Mouse (Mus musculus) lung, adult 2 months (tissue): Measurements from ENCODE around the gene Csn3.

ENCODE experiments used
- CTCF ChIP-seq: fragments of 200-500 bp; IDR thresholded peaks from 2 replicates; pipeline ENCODE4 v1.5.1; 2011; ENCODE audit warnings: mild to moderate bottlenecking, low read length, control low read depth; ENCODE audit not compliant: insufficient read depth
- POLR2A ChIP-seq: fragments of 200-500 bp; IDR thresholded peaks from 2 replicates; pipeline ENCODE4 v1.6.1; 2011; ENCODE audit warnings: low read depth, mild to moderate bottlenecking, control low read depth, low read length, borderline replicate concordance; ENCODE audit errors: extremely low read depth

DNA sequence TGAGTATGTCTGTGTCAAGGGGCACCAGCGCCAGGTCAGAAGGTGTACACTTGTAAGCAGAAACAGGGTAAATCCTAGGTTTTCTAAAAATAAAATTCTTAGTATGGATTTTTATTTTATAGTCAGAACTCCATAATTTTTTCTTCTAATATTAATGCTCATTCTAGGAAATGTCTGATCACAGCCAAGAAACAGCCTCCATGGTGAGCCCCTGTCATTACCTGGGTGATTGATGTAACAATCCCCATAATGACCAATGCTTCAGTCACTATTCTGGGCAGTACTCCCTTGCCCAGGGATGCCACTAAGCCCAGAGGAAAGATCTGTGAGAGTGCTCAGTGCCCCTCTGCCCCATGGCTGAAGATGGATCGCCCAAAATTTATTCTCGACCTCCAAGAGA lies 53.8 kb downstream of the Csn3 start, which contains the start of gene Cabs1:
- TF ChIP-seq POLR2A, result no peak
- TF ChIP-seq CTCF, result no peak
